Mouse (Mus musculus) layer of hippocampus, postnatal 36 days (tissue): ENCODE measurements around the gene Efcab11. TPM values are rescaled to one million over a fixed set of nuclear protein-coding genes. Genes with fewer than 3 reads are reported as not detected.
"Not testable (repeated sequence)": the region's sequence is repeated elsewhere in the genome, so short reads cannot be mapped to it uniquely, and the experiment has no call there.

ENCODE experiments used
- DNase-seq, 2 experiments: peaks; one replicate each; pipeline ENCODE4 v3.0.0; 2022
- total RNA-seq, 2 experiments: library from RNA; stranded (reverse); gene quantifications; 2 replicates each; pipeline ENCODE4 v1.2.3; 2021

The Efcab11 gene
- total RNA-seq, 2 experiments from 2014 or later = 0.17 to 0.86 TPM

- not testable (repeated sequence) for DNase-seq
Observed at GRCm38 (mm10) chr12:99806741-99807140, 77.5 kb downstream of the Efcab11 start.

- DNase-seq = no peak
Observed at GRCm38 (mm10) chr12:99795921-99796320, 88.3 kb downstream of the Efcab11 start.

GRCm38 (mm10) chr12:99794792-99795620, 89.2 kb downstream of the Efcab11 start:
- no peak for DNase-seq

- no peak for DNase-seq
Observed at GRCm38 (mm10) chr12:99794158-99794515, 90.1 kb downstream of the Efcab11 start.

GRCm38 (mm10) chr12:99793465-99794157, 90.6 kb downstream of the Efcab11 start:
- DNase-seq = no peak

GRCm38 (mm10) chr12:99789283-99789960, 94.8 kb downstream of the Efcab11 start:
- no peak for DNase-seq

GRCm38 (mm10) chr12:99781774-99782173, 102.5 kb downstream of the Efcab11 start:
- no peak for DNase-seq

- no peak for DNase-seq
Observed at GRCm38 (mm10) chr12:99780396-99780795, 103.8 kb downstream of the Efcab11 start.

GRCm38 (mm10) chr12:99779908-99780307, 104.3 kb downstream of the Efcab11 start:
- no peak for DNase-seq

- DNase-seq = no peak
Observed at GRCm38 (mm10) chr12:99776497-99777139, 107.6 kb downstream of the Efcab11 start.

GRCm38 (mm10) chr12:99774864-99775263, 109.4 kb downstream of the Efcab11 start:
- DNase-seq = no peak

GRCm38 (mm10) chr12:99773636-99774193, 110.5 kb downstream of the Efcab11 start:
- DNase-seq = no peak

- no peak for DNase-seq
Observed at GRCm38 (mm10) chr12:99771018-99771417, 113.2 kb downstream of the Efcab11 start.

GRCm38 (mm10) chr12:99769626-99770025, 114.6 kb downstream of the Efcab11 start:
- DNase-seq = no peak

- no peak for DNase-seq
Observed at GRCm38 (mm10) chr12:99767691-99768090, 116.5 kb downstream of the Efcab11 start.

- no peak for DNase-seq
Observed at GRCm38 (mm10) chr12:99765979-99766378, 118.3 kb downstream of the Efcab11 start.

GRCm38 (mm10) chr12:99764053-99764452, 120.2 kb downstream of the Efcab11 start:
- no peak for DNase-seq

GRCm38 (mm10) chr12:99757754-99758526, 126.3 kb downstream of the Efcab11 start:
- DNase-seq = no peak

- no peak for DNase-seq
Observed at GRCm38 (mm10) chr12:99756914-99757687, 127.1 kb downstream of the Efcab11 start.

- DNase-seq = no peak
Observed at GRCm38 (mm10) chr12:99756213-99756612, 128.0 kb downstream of the Efcab11 start.

GRCm38 (mm10) chr12:99752986-99753385, 131.3 kb downstream of the Efcab11 start:
- DNase-seq = no peak
